Mouse (Mus musculus) intestine, embryonic 14.5 days (tissue): ENCODE measurements around the gene Lamtor1. TPM values are rescaled to one million over a fixed set of nuclear protein-coding genes. Genes with fewer than 3 reads are reported as not detected.

Source experiments
- ATAC-seq: fragments of 200-750 bp; cut with Nextera tagmentation; replicated peaks from 2 replicates; pipeline ENCODE4 v1.8.0; 2017; ENCODE audit warnings: low read depth, moderate number of reproducible peaks, moderate TSS enrichment, moderate library complexity; ENCODE audit not compliant: low FRiP score, low TSS enrichment
- DNase-seq: peaks from one replicate; pipeline ENCODE4 v3.0.0-alpha.2; 2018; ENCODE audit warnings: low spot score
- H3K27ac ChIP-seq: fragments of 300-500 bp; sonication (generic); 2 replicates; pipeline ENCODE4 v1.5.1; 2014; ENCODE audit warnings: low read depth, mild to moderate bottlenecking, control low read depth
- H3K27me3 ChIP-seq: fragments of 300-500 bp; sonication (generic); replicated peaks from 2 replicates; pipeline ENCODE4 v1.6.1; 2014; ENCODE audit warnings: low read length, control low read depth; ENCODE audit not compliant: control insufficient read depth, insufficient read depth
- H3K36me3 ChIP-seq: fragments of 300-500 bp; sonication (generic); 2 replicates; pipeline ENCODE4 v1.6.1; 2014; ENCODE audit warnings: low read length, control low read depth; ENCODE audit not compliant: control insufficient read depth, insufficient read depth
- H3K4me1 ChIP-seq: fragments of 300-500 bp; sonication (generic); replicated peaks from 2 replicates; pipeline ENCODE4 v1.6.1; 2014; ENCODE audit warnings: low read length, control low read depth, mixed read lengths; ENCODE audit not compliant: control insufficient read depth, insufficient read depth
- H3K4me2 ChIP-seq: fragments of 300-500 bp; sonication (generic); 2 replicates; pipeline ENCODE4 v1.6.1; 2014; ENCODE audit warnings: low read length
- H3K4me3 ChIP-seq: fragments of 300-500 bp; sonication (generic); 2 replicates; pipeline ENCODE4 v1.5.1; 2014; ENCODE audit warnings: low read depth, low read length, control low read depth, mixed read lengths
- H3K9ac ChIP-seq: fragments of 300-500 bp; sonication (generic); 2 replicates; pipeline ENCODE4 v1.6.1; 2014; ENCODE audit warnings: mild to moderate bottlenecking, low read length
- H3K9me3 ChIP-seq: fragments of 300-500 bp; sonication (generic); 2 replicates; pipeline ENCODE4 v1.6.1; 2016; ENCODE audit warnings: low read length, control low read depth; ENCODE audit not compliant: control insufficient read depth
- WGBS: fragments of 180-500 bp; shearing (Covaris S2); extraction: QIAGEN DNeasy Blood & Tissue Kit; methylation state at CpG from one replicate; pipeline ENCODE4 v1.1.7; 2014; 5-methylcytosine and 5-hydroxymethylcytosine counted together
- polyA plus RNA-seq: library from polyadenylated mRNA; unstranded; fragments of >200 nt; fragmentation: Nextera tagmentation; extraction: Ambion mirVana; gene quantifications from 2 replicates; pipeline ENCODE4 v1.2.1, GENCODE M21; 2014

Gene Lamtor1
- polyA plus RNA-seq, 1 experiment from 2014 or later, result 153 TPM

DNA sequence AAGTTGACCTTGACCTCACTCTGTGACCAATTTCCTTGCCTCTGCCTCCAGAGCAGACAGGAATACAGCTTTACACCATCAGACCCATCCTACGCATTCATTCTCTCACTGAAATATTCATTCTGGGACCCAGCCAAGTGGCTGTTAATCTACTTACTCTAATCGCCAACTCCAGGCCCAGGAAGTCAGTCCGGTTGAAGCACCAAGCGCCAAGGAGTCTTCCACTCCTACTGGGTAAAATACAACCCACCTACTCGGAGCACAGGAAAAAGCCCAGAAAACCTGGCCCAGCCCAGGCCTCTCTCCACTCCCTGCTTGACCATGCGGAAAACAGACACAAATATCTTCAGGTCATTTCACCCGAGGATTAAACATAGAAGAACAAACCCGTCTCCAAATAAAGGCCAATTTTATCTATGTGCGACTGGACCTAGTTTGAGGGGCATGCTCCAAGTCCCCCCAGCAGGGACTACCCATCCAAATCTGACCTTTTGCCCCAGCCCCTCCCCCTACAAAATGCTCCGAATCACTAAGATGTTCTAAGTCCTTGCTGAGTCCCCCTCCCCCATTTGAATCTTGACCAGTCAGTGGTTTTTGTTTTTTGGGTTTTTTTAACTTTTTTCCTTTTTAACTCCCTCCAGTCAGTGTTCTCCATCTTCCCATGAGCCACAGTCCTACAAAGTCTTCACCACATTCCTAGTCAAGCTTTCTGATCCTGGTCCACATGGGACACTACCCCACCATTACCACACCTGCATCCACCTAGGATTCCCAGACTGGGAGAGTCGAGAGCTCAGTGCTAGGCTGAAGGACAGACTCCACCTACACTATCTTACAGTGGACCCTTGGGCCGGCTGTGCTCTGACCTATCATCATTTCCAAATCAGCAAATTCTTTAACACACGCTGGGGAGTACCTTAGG is 37.2 kb upstream of the Lamtor1 start:
- peak overlapping the region; percentile 42 for H3K4me2 ChIP-seq

DNA sequence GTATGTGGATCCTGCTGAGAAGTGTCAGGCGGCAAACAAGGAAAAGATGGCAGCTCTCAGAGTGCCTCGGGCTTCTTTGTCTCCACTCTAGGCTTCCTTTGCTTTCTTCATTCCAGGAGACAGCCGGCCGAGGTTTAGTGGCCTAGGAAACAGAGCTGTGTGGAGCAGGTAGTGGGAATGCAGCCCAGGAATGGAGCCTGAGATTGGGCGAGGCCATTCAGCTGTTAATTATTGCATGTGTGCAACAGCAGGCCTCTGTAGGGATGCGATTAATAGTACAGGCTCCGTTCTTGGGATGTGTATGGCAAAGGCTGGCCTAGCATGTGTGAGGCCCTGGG is 36.6 kb upstream of the Lamtor1 start:
- Histone ChIP-seq H3K27me3 (no peaks in the 10 kb centered on the region), H3K4me1 (no peaks in the 10 kb centered on the region), H3K9ac (no peak overlapping the region), H3K9me3 (no peaks in the 10 kb centered on the region), H3K4me3 (peak overlapping the region; percentile 28; the same call in 1 of the 2 replicates), H3K4me2 (peak overlapping the region; percentile 42), H3K36me3 (no peaks in the 10 kb centered on the region), H3K27ac (no peak overlapping the region)
- 63% methylated on average over 7 of the region's 7 CpGs for WGBS
- DNase-seq, result no peak
- ATAC-seq, result no peak

More for the DNA sequence above, 37.2 kb upstream of the Lamtor1 start:
- Histone ChIP-seq H3K36me3 (no peaks in the 10 kb centered on the region), H3K4me1 (no peaks in the 10 kb centered on the region), H3K27ac (no peak overlapping the region), H3K4me3 (0 out of 2 replicates have a peak overlapping the region, but pooled peaks have one; percentile 28), H3K9me3 (no peaks in the 10 kb centered on the region), H3K9ac (no peak overlapping the region), H3K27me3 (no peaks in the 10 kb centered on the region)
- DNase-seq, result no peak
- no peak for ATAC-seq
- 65% methylated on average over 13 of the region's 13 CpGs for WGBS

DNA sequence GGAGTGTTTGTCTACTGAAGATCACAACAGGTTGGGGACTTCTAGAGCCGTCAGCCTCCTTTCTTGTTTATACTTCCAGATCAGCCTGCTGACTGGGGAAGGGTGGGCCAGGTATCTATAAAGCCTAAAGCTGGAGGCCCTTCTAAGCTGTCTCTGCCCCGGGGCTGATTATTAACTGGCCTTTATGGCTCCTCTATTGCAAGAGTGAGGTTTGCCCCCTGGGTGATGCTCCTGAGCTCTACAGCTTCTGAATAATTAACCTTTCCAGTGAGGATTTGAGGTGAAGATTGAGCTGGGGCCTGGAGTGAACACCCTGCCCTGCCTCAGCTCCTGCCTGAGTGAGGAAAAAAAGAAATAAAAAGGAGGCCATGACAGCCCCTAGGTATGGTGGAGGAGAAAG is 35.1 kb upstream of the Lamtor1 start, which contains the start of gene Folr1:
TSS of gene Folr1 (minus strand) at position 160 of the 400 bp plus-strand sequence.
- no peaks in the 10 kb centered on the region for H3K9me3 ChIP-seq
- no peaks in the 10 kb centered on the region for H3K27me3 ChIP-seq
- peak within 1 kb of the TSS; percentile 42 for H3K4me2 ChIP-seq
- peak; percentile 59 for DNase-seq
- H3K36me3 ChIP-seq, result no peaks in the 10 kb centered on the region
- 42% methylated on average over 2 of the region's 2 CpGs for WGBS
- H3K9ac ChIP-seq, result peak within 1 kb of the TSS; percentile 22; the same call in 1 of the 2 replicates
- peak within 1 kb of the TSS; percentile 28 for H3K4me3 ChIP-seq
- no peaks in the 10 kb centered on the region for H3K4me1 ChIP-seq
- H3K27ac ChIP-seq, result peak within 1 kb of the TSS; percentile 67
- ATAC-seq, result peak; percentile 83

DNA sequence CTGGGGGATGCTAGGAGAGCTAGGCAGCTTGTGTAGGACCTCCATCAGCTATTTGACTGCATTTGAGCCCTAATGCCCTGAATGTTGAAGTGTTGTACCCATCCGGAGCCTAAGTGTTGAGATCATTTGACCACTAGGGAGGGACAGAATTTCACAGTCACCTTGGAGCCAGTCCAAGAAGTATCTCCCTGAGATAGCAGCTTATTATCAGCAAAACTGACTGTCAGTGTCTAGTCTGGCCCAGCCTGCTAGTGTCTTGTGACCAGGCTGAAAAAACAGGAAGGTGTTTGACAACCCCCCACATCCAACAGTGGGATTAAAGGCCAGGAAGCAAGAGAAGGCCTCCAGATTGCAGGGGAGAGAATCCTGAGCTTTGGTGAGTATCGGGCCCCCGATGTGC is 34.4 kb upstream of the Lamtor1 start:
- H3K9ac ChIP-seq, result no peak overlapping the region
- 72% methylated on average over 3 of the region's 3 CpGs for WGBS
- H3K27ac ChIP-seq, result peak overlapping the region; percentile 67
- peak overlapping the region; percentile 5; the same call in 1 of the 2 replicates for H3K4me2 ChIP-seq
- no peaks in the 10 kb centered on the region for H3K36me3 ChIP-seq
- peak; percentile 2; the same call in 1 of the 2 replicates for ATAC-seq
- no peaks in the 10 kb centered on the region for H3K9me3 ChIP-seq
- H3K27me3 ChIP-seq, result no peaks in the 10 kb centered on the region
- no peaks in the 10 kb centered on the region for H3K4me1 ChIP-seq
- no peak for DNase-seq
- H3K4me3 ChIP-seq, result no peak overlapping the region

DNA sequence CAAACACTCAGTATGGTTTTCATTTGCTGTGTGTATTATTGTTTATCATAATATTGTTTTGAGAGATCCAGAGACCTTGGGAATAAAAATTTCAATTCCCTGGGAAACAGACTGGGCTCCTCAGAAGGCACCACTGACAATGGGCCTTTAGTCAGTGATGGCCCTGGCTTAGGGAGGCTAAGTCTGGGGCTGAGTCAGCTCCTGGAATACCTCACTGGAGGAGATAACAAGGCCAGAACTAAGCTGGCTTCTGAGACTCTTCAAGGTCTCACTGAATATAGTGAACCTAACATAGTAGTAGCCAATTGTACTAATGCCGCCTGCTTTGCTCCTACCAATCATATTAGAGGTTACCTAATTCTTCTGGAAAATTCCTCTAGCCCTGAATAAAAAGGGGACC is 29.7 kb upstream of the Lamtor1 start:
- no peaks in the 10 kb centered on the region for H3K4me1 ChIP-seq
- no peak overlapping the region for H3K9ac ChIP-seq
- H3K9me3 ChIP-seq, result no peaks in the 10 kb centered on the region
- no peak overlapping the region for H3K4me3 ChIP-seq
- H3K4me2 ChIP-seq, result no peak overlapping the region
- no peaks in the 10 kb centered on the region for H3K27me3 ChIP-seq
- 88% methylated on average over 1 of the region's 1 CpGs for WGBS
- DNase-seq (no peak), ATAC-seq (no peak)
- no peak overlapping the region for H3K27ac ChIP-seq
- H3K36me3 ChIP-seq, result no peaks in the 10 kb centered on the region

DNA sequence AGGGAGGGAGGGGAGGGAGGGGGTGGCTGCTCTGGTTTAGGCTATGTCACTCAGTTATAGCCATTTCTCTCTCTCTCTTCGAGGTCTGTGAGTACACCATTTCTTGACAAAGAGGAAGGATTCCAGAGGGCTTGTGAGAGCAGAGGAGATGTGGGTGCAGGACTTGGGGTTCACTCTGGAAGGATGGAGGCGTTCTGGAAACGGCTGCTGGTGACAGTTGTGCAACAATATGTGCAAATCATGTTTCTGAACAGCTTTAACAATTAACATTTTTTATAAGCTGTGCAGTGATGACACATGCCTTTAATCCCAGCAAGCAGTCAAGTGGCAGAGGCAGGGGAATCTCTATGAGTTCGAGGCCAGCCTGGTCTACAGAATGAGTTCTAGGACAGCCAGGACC is 24.8 kb upstream of the Lamtor1 start:
- WGBS, result 84% methylated on average over 4 of the region's 4 CpGs

DNA sequence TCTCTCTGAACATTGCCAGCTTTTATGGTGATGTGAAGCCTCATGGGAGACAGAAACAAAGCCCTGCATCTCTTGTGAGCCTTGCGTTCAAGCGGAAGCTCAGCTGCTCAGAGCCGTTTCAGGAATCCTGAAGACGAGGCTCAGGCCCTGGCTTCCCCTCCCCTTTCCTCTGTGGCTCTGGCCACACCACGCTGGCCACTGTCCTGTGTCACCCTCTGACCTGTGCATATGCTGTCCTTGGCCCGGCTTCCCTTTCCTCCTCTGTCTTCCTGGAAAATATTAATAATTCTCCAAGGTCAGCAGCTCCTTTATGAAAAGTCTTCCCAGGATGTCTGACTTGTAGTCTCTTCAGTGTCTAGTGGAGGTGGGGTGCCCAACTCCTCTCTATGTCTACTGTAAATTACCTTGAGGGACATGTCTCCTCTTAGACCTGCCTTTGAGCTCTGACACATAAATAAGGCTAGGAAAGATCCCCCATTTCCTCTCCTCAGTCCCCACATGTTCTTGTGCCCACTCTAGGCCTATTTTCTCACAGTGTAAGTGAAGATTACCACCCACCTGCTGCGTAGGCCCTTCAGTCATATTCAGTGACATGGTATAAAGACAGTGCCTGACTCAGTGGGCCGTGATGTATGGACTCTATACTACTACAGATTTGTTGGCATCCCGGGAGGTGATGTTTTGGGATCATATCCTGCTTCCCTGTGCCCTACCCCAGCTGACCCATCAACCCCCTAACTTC is 23.1 kb upstream of the Lamtor1 start:
- ATAC-seq, result no peak
- 66% methylated on average over 9 of the region's 9 CpGs for WGBS

More for the DNA sequence above, 24.8 kb upstream of the Lamtor1 start:
- Histone ChIP-seq H3K9ac (no peak overlapping the region), H3K27ac (no peak overlapping the region), H3K27me3 (no peaks in the 10 kb centered on the region), H3K4me1 (no peaks in the 10 kb centered on the region), H3K4me2 (no peak overlapping the region), H3K4me3 (no peak overlapping the region), H3K9me3 (no peaks in the 10 kb centered on the region), H3K36me3 (no peaks in the 10 kb centered on the region)
- ATAC-seq (no peak), DNase-seq (no peak)

DNA sequence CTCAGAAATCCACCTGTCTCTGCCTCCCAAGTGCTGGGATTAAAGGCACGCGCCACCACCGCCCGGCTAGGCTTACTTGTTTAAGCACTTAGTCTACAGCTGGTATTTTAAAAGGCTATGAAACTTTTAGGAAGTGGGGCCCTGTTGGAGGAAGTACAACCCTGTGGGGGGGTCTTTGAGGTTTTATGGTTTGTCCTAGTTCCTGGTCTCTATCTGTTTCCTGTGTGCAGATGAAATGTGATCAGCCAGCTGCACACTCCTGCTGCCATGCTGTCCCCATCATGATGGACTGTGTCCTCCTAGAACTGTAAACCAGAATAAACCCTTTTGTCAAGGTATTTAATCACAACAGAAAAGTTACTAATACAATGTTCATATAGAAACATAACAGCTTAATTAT is 21.5 kb upstream of the Lamtor1 start:
- ATAC-seq (no peak), DNase-seq (no peak)
- Histone ChIP-seq H3K9me3 (no peaks in the 10 kb centered on the region), H3K27me3 (no peaks in the 10 kb centered on the region), H3K4me1 (no peaks in the 10 kb centered on the region), H3K4me3 (no peak overlapping the region), H3K9ac (no peak overlapping the region), H3K27ac (no peak overlapping the region), H3K4me2 (no peak overlapping the region), H3K36me3 (no peaks in the 10 kb centered on the region)
- 94% methylated on average over 4 of the region's 4 CpGs for WGBS

More for the DNA sequence above, 23.1 kb upstream of the Lamtor1 start:
- no peak overlapping the region for H3K9ac ChIP-seq
- no peak overlapping the region for H3K27ac ChIP-seq
- H3K4me3 ChIP-seq, result no peak overlapping the region
- no peaks in the 10 kb centered on the region for H3K4me1 ChIP-seq
- H3K27me3 ChIP-seq, result no peaks in the 10 kb centered on the region
- H3K36me3 ChIP-seq, result no peaks in the 10 kb centered on the region
- no peak overlapping the region for H3K4me2 ChIP-seq
- DNase-seq, result no peak
- no peaks in the 10 kb centered on the region for H3K9me3 ChIP-seq
